Mouse (Mus musculus): ENCODE measurements around the gene B3galt5.

B3galt5 gene

DNA sequence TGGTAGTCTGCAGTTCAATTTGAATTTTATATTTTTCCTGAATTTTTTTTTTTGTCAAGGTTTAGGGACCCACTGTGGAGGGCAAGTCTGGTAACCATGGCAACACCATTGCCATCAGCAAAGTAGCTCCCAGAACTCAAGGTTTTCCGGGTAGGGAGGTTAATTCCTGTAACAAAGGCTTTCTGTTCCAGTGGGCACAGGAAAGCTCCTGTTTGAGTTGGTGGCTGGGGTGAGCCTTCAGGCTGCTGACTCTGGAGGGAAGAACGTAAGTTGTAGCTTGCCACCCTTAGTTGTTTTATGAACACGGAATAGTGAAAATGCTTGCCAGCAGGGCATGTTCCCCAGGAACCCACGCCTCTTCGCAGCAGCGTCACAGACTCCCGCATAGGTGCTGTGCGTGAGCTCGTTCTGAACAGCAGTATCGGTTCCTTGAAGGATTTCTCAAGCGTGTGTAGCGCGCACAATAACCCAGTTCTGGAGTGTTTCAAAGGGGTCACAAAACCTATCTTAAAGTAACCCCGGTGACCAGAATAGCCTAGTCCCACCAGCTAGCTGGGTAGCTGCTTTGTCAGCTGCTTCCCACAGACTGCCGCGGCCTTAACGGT, at the start of gene B3galt5:
TSS of gene B3galt5 (plus strand) at position 436 of the 605 bp plus-strand sequence.
- no peak for DNase-seq

DNA sequence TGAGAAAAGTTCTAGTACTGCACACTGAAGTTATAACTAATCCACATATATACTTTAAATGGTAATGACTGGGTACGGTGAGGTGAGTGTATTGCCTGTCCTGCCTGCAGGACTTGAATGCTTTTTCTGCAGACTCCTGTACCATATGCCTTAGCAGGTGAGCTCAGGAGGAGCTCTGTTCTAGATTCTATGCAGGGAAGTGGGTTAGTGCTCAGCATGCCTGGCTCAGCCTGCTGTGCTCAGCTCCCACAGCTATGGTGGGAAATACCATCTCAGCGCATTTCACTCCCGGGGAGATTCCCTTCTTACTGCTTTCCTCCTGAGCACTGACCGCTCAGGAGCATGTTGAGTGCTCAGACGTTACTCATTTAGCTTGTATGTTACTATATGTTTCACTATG, 48.0 kb upstream of the B3galt5 start:
- DNase-seq = no peak

DNA sequence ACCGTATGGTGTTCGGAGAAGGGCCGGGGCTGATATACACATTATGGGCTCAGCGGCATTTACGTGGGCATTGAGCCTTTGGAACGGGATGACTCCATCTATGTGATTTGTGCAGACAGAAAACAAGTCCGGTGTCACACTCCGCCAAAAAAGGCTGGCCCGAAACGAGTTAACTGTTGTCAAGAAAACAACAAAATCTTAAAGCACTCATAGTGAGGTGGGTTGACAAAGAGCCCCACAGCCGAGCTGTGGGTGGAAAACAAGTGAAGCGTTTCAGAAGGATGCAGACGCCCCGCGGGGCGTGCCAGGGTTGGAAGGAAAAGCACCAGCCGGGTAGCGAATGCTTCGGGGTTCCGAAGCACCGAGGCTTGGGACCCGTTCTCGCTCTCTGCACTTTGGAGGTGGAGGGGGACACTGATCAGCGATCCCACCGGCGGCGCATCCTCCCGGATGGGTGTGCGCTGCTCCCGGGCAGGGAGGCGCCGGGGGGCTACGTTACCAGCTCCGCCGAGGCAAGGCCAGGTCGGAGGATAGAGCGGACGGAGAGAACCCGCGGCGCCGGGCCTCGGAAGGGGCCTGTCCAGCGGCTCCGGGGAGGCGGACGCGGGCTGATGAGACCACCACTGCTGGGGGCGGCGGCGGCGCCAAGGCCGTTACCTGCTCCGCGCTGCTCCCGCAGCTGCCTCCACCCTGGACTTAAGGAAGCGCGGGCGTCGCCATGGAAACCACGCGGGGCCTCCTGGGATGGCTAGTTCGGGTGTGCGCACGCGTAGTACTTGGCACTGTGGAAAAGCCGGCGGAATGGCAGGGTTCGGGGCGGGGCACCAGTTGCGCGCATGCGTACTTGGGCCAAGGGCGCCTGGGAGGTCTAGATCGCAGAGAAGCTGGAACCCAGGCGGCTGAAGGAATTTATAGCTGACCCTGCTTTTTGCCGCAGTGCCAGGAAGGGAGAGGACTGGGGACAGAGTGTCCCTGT, 43.8 kb upstream of the B3galt5 start, which contains the start of gene Lca5l:
TSS of gene Lca5l (minus strand) at position 741 of the 976 bp plus-strand sequence.
- peak; percentile 93 to 94 for DNase-seq

DNA sequence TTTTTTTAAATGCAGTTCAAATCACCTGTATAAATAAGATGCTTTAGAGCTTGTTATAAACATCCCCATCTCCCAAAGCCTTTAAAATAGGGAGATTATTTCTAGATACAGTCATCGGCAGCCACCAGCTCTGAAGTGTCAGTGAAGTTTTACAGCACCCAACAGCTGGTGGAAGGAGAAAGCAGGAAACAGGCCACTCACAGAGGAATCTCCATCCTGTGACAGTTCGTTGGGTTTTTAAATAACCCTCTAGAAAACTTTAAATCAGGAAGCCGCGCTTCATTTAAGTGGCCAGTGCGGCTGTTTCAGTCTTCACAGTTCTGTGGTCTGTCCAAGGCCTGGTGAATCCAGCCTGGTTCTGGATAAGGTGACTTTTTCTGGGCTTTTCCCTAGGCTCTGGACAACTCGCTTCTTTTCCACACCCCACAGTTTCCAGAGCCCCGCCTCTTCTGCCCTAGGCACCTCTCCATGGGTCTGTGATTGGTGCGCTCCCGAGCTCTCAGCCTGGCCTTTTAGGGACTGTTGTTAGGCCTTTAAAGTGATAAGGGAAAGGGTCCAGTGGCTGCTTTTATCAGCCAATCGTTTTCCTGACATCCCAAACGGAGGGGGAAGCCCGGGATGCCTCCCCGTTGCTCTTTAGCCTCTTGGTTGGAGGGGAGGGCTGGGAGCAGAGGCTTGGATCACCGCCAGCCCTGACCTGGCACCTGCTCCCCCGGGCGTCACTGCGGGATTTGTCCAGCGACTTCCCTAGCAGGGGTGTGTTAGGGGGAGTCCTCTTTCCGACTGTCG, 35.5 kb upstream of the B3galt5 start, which contains the start of gene Sh3bgr:
TSS of gene Sh3bgr (plus strand) at position 538 of the 789 bp plus-strand sequence.
- DNase-seq = no peak

DNA sequence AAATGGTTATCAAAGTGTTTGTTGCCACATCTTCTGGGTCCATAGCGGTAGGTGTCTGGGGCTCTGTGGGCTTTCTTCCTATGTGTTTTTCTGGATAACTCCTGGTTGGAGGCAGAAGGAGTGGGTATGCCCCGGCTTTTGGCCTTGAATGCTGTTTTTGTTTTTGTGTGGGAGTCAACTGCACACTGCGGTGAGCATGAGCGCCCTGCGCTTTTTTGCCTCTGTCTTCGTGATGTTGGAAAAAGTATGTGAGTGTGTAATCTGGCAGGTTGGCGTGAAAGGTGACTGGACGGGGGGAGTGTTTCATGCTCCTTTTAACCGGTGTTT, 34.9 kb upstream of the B3galt5 start:
- DNase-seq = no peak

DNA sequence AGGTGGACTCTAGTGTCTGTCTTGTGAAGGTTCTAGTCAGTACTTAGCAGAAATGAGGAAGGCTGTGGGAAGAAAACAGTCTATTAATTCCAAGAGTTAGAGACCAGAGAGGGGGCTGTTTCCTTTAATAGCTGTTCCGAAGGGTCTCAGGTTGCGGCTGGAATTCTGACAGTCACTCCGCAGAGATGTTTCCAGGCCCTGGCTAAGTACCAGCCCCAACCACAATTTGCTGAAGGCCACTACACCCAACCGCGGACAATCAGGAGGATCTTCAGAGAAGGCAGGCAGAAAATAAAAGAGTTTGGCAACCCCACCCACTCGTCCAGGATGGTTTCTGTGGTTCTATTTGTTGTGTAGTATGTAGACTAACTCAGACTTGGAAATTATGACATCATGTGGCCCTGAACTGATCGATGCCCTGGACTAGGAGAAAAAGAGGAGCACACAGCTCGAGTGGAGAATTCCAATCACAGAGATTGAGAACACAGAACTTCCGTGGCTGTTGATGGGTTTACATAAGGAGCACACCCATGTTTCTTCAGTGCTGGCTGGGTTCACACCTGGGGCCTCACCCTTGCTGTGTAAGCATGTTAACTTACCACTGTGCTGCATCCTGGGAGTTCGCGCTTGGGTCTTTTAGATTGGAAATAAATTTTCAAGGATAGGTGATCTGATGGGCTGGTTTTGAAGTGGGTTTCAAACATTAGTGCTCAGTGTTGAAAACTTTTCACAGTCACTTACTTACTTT, 33.9 kb upstream of the B3galt5 start:
- no peak for DNase-seq

DNA sequence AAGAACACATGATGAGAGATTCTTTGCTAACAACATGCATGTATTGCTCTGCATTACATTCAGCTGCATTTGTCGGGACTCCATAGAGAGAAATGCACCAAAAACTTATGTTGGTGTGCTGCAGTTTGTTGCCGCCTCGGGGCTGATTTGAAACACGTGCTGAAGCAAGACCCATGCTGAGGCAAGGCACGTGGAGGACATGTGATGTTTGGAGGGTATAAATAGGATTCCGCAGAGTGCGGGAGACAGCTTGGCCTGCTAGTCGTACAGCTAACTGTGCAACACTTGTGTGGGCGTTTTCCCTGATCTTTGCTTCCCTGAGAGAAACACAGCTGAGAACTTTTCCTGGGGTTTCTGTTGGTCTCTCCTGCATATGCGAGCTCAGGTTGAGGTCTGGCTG, 25.8 kb upstream of the B3galt5 start:
- no peak for DNase-seq

DNA sequence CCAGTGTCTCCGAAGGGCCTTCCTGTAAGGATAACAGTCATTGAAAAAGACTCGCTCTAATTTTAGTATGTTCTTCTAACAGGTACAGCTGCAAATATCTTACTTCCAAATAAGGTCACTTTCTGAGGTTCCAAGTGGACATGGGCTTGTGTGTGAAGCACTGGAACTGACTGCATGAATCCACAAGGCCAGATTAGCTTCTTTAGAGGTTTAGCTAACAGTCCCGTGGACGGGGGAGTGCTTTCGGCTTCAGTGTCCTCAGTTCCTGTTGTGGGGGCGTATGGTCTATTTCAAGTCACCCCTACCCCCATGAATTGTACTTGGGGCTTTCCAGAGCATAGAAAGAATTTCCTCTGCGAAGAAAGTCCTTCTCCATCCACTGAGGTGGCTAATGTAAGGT, 24.7 kb upstream of the B3galt5 start:
- DNase-seq = peak in 1 of 2 experiments; percentile 13

DNA sequence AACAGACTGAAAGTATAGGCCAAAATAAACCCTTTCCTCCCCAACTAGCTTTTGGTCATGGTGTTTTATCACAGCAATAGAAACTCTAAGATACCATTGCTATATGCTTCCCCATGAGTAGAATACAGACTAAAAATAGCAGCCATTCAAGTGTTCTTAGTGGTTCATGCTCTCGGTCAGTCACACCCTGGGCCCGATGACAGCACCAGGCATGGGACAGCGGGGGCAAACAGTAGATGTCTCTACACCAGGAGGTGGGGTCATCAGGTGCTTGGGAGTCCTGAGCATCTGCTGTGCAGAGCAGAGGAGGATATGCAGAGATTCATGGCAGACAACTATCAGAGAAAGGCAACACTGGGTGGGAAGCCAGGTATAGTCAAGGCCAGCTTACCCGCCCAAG, 22.6 kb upstream of the B3galt5 start:
- no peak for DNase-seq

DNA sequence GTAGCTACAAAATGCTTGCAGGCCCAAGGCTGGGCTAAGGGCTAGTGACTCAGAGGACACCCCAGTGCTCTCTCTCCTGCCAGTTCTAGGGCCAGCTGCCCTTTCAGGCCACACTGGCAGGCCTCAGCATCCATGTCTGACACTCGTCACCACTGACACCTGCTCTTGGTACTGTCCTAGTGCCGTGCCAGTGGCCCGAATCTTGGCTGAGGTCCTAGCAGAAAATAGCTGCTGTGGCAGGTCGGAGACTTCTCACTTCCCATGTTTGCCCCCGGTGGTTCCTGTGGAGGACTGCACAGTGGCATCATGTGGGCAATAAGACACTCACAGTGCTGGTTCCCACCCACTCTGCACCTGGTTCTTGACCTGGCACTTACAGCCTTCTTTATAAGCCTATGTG, 14.1 kb upstream of the B3galt5 start:
- peak; percentile 10 to 19 for DNase-seq

DNA sequence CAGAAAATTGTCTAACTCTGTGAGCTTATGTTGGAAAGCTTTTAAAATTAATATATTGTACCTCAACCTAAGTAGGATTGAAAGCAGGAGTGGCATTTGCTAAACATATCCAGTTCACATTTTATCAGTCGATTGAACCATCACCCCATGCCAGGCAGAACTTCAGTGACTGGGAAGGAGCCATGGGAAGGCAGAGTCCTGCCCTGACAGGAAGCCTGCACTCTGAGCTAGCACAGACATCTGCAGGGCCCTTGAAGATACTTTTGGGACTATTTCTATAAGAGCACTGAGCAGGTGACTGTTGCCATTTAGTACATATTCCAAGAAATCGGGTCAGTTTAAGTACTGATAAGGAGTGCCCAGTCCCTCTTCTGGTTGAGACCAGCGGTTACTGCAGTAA, 13.6 kb upstream of the B3galt5 start:
- no peak for DNase-seq

DNA sequence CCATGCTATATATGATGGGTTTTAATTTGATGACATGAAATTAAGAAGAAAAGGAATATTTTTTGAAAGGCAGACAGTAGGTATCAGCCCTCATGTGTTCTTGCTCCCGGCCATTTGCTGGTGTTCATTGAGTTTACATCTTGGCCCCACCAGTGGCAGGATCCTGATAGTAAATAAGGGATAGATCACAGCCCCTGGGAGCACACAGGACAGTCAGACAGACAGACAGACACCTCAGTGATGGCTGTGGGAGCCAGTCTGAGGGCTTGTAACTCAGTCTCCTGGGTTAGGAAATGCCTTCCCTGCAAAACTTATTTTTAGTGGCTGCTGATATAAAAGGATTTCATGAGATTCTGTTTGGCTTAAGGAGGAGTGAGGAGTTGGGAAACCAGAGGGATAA, 13.1 kb upstream of the B3galt5 start:
- no peak for DNase-seq

DNA sequence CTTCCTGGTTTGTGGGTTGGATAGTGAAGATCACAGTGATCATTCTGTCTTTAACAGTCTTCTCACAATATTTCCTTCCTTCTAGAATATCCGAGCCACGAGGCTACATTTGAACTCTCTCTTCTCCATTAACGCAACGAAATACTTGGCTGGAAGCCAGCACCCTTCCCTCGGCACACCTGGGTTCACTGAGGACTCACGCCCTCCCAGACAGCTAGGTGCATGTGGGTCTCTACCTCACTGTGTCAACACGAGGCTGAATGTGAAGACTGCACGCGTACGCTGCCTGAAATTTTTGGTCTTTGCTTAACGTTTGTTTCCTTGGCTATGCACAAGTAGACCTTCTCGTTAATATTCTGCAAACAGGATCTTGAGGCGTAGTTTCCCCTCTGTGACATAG, 7.2 kb upstream of the B3galt5 start:
- no peak for DNase-seq

DNA sequence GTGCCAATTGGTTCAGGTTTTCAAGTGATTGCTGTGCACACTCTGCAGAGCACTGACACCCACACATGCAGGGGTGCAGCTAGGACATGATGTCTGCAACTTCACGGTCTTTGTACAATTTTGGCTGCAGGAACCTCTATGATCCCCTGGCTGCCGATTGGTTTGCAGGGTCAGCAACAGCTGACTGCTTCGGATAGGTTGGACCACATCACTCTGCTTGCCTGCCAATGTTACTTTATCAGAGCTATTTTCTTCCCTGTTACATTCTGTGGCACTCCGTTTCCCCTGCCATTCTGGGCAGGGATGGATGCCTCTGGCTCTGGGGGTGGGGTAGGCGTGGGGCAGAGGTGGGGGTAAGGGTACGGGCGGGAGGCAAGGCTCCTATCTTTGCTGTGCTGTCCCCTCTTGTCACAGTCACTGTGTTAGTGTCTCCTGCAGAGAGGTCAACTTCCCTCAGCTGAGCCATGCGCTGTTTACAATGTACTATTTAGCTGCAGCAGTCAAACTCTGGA, 6.5 kb upstream of the B3galt5 start:
- no peak for DNase-seq

DNA sequence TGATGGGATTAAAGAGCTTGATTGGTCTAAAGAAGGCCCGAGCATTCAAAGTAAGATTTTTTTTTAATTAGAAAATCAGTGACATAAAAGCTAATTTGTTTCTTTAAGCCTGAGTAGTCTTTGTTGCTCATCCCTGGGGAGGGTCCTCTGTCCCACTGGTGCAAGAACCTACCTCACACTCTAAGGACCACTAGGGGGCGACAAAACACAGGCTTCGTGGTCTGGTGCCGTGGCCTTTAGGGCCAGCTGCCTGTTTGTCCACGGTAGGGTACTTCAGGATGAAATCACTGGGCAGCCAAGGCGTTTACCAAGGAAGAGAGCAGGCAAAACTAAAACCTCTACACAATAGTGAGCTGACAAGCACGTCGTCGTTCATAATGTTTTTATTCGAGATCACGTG, 5.2 kb upstream of the B3galt5 start:
- peak; percentile 70 to 73 for DNase-seq

DNA sequence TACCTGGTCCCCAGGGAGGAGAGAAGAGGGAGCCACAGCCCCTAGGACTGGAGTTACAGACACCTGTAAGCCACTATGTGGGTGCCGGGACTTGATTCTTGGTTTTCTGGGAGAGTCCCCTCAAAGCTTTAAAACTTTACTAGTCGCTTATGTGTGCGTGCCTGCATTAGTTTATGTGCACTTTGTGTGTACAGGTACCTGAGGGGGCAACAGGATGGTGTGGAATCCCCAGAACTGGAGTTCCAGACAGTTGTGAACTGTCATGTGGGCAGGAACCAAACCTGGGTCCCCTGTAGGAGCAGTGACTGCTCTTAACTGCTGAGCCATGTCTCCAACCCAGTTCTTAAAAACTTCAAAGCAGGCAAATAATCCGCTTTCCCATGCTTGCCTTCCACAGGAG, 4.3 kb upstream of the B3galt5 start:
- no peak for DNase-seq

DNA sequence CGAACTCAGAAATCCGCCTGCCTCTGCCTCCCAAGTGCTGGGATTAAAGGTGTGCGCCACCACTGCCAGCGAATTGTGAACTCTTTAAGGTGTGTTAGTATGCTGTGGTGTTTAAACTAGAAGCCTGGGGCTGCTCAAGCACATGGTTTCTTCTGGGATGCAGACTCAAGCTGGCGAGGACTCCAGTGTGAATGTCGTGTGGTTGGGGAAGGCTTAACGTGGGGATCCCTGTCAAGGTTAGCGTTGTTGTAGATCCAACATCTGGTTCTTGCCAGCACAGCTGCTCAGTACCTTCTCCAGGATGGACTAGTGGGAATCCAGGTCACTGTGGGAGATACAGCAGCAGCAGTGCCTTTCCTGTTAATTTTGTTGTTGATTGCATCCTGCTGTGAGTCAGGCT, 3.6 kb upstream of the B3galt5 start:
- DNase-seq = no peak

DNA sequence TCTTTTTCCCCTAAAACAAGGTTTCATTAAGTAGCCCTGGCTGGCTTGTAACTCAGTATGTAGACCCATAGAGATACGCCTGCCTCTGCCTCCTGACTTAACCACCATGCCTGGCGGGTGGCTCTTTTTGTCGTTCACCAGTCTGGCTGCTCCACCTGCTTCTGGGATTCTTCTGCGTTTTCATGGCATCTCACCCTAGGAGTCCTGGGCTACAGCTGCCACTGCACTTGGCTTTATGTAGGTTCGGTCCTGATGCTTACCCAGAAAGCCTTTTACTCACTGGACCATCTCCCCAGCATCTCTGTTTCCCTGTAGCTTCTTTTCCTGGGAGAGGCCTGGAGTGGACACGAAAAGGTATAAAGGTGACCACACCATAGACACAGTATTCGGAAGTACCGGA, 1.6 kb upstream of the B3galt5 start:
- DNase-seq = no peak

DNA sequence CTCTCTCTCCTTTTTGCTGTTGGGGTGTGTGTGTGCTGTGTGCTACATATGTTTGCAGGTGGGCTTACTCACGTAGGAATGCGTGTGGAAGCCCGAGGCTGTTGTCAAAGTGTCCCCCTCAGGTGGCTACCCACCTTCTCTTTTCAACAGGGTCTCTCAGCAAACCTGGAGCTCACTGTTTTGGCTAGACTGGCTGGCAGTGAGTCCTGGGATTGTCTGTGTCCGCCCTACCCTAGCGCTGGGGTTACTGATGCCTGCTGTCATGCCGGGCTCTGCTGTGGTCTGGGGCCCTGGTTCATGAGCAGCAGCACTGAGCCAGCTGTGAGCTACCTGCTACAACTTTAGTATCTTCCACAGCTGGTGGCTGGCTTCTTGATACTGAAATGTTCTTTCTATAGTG, 8.9 kb downstream of the B3galt5 start:
- DNase-seq = no peak

DNA sequence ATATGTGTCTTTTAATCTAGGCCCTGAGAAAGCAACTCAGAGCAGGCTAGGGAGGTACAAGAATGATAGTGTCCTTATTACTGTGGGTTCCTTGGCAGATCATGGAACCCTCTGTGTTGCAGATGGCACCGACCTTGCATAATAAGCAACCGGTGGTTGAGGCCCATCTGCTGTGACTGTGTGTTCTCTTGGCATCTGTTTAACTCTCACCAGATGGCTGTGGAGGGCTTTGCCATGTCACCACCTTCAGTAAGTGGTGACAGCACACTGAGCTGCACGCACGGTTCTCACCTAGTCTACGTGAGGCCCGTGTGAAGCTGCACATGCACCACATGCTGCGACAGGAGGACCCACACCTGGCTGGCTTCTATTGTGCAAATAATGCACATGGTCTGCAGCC, 14.0 kb downstream of the B3galt5 start:
- DNase-seq = no peak

DNA sequence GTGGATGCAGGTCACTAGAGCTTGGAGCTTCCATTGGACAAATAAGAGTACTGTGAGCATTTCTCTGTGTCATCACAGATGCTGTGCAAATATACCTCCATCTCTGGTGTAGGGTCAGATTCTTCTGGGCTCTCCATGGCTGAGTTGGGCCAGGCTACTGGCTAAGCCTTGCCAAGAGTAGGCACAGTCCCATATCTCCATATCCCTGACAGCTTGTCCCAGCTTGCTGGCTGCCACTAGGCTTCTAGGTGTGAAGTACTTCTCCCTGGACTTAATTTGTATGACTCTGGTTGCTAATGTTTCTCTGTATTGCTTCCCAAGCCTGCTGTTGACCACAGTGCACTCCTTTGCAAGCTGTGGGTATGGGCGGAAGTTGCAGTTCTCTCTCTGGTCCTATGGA, 16.5 kb downstream of the B3galt5 start:
- DNase-seq = no peak

DNA sequence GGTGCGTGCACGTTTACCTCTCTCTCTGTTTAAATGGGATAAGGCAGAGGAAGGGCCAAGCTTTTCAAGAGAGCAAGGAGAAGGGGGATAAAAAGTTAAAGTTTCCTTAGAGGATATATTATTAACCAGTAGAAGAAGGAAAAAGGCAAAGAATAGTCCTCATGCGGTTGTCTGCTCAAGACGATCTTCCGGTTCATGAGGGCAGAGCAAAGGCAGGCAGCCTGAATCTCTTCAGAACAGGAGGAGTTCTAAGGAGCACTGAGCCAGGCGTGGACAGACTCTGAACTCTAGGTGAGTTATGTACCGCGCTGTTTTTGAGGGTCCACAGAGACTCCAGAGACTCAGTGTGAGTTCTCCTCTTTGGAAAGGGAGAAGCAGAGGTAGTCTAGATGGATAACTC, 22.8 kb downstream of the B3galt5 start:
- no peak for DNase-seq

DNA sequence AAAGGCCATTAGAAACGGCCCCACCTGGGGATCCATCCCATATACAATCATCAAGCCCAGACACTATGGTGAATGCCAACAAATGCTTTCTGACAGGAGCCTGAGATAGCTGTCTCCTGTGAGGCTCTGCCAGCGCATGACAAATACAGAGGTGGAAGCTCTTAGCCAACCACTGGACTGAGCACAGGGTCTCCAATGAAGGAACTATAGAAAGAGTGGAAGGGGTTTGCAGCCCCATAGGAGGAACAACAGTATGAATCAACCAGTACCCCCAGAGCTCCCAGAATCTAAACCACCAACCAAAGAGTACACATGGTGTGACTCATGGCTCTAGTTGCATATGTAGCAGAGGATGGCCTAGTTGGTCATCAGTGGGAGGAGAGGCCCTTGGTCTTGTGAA, 36.1 kb downstream of the B3galt5 start:
- DNase-seq = no peak

All from B cell, adult 2 months (primary cell).